Mouse (Mus musculus): Measurements from ENCODE around the gene Fbxl14. TPM values are rescaled to one million over a fixed set of nuclear protein-coding genes. Genes with fewer than 3 reads are reported as not detected.

Gene Fbxl14
- total and polyA plus RNA-seq, 3 experiments, result 58.1 to 65.4 TPM; not detected in 1

DNA sequence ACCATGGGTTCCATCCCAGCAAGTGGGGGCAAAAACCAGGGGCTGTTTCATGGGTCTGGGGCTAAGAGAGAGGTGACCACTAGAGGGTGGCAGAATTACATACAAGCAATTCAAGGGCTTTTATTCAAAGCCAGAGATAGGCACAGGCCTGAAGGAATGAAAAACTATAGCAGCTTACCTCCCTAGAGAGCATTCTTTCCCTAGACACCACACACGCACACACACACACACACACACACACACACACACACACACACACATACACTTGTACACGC lies 11.7 kb upstream of the Fbxl14 start (continued):
- TF ChIP-seq TCF12 (IDR thresholded peaks at IDR 0.05; ENCODE audit: low read depth, low read length), result no peak

DNA sequence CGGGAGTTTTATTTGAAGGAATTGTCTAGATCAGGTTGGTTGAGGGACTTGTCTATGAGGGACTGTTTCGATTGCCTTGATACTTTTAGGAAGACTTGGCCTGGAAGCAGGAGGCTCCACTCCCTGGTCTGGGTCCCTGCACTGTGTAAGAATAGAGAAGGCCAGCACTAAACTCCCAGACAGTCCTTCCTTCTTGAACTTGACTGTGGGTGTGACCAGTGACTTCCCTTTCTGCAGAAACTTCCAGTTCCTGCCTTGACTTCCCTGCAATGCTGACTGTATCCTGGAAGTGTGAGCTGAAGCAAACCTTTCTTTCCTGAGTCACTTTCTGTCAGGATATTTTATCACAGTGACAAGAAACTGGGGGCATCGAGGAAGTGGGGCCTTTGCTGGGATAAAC lies 8.7 kb upstream of the Fbxl14 start:
- Histone ChIP-seq H3K4me1 (ENCODE audit: control insufficient read depth in 1 of 2, insufficient read depth in 2 of 2, low read length in 2 of 2) (peaks cover 12 to 20% of the 10 kb centered on the region in 2 experiments), H3K36me3 (ENCODE audit: control insufficient read depth in 1 of 2, insufficient read depth in 2 of 2, low read length in 2 of 2) (peaks cover 0 to 19% of the 10 kb centered on the region in 2 experiments; a peak in 2 of 4 replicates), H3K9ac (ENCODE audit: control insufficient read depth, low read depth, low read length, poor library complexity, severe bottlenecking) (no peak overlapping the region), H3K27ac (ENCODE audit: control insufficient read depth, low read depth, low read length) (no peak overlapping the region), H3K79me2 (ENCODE audit: control insufficient read depth, insufficient read depth, low read length, poor library complexity) (no peaks in the 10 kb centered on the region), H3K27me3 (ENCODE audit: control insufficient read depth in 1 of 2, insufficient read depth in 2 of 2, low read length in 2 of 2) (no peaks in the 10 kb centered on the region), H3K4me3 (ENCODE audit: control insufficient read depth in 1 of 2, insufficient read depth in 1 of 2, low read depth in 2 of 2, low read length in 2 of 2) (no peak overlapping the region), H3K9me3 (replicated peaks; ENCODE audit: insufficient read depth, low read length) (no peaks in the 10 kb centered on the region)
- peak; percentile 50 for DNase-seq (ENCODE audit: low read depth, low spot score)
- TF ChIP-seq ZMIZ1 (IDR thresholded peaks at IDR 0.05; ENCODE audit: low read depth, low read length), result no peak
- 0 out of 4 replicates have a peak, but pooled peaks of 1 of the 2 experiments have one; percentile 13 for TF ChIP-seq EP300 (IDR thresholded peaks at IDR 0.05; ENCODE audit: low read depth in 1 of 2, low read length in 2 of 2)

DNA sequence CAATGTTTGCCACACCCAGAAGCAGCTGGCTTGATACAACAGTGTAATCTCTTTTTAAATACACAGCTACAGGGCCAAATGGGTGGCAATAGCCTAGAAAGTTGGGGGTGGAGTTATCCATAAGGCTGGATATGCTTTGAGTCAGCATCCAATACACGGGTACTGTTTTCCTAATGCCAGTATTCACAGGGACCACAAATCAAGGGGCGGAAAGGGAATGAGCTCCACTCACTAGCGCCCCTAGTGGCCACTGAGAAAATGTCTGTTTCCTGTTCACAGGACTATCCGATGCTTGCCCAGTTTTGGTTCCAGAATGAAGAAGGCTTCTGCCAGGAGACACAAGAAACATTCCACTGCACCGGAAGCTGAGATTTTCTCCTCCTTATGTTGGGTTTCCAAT lies 7.3 kb upstream of the Fbxl14 start:
- Histone ChIP-seq H3K79me2 (ENCODE audit: control insufficient read depth, insufficient read depth, low read length, poor library complexity) (no peaks in the 10 kb centered on the region), H3K27me3 (ENCODE audit: control insufficient read depth in 1 of 2, insufficient read depth in 2 of 2, low read length in 2 of 2) (no peaks in the 10 kb centered on the region), H3K4me3 (ENCODE audit: control insufficient read depth in 1 of 2, insufficient read depth in 1 of 2, low read depth in 2 of 2, low read length in 2 of 2) (peak overlapping the region; percentile 34 to 41; a peak in 3 of 4 replicates), H3K4me1 (ENCODE audit: control insufficient read depth in 1 of 2, insufficient read depth in 2 of 2, low read length in 2 of 2) (peaks cover 13 to 29% of the 10 kb centered on the region in 2 experiments), H3K36me3 (ENCODE audit: control insufficient read depth in 1 of 2, insufficient read depth in 2 of 2, low read length in 2 of 2) (peaks cover 0 to 26% of the 10 kb centered on the region in 2 experiments; a peak in 2 of 4 replicates), H3K9me3 (replicated peaks; ENCODE audit: insufficient read depth, low read length) (no peaks in the 10 kb centered on the region), H3K27ac (ENCODE audit: control insufficient read depth, low read depth, low read length) (no peak overlapping the region), H3K9ac (ENCODE audit: control insufficient read depth, low read depth, low read length, poor library complexity, severe bottlenecking) (no peak overlapping the region)
- peak; percentile 67 for DNase-seq (ENCODE audit: low read depth, low spot score)
- TF ChIP-seq POLR2AphosphoS2 (IDR thresholded peaks at IDR 0.05; ENCODE audit: low read length) (no peak), CTCF (IDR thresholded peaks at IDR 0.05 in 2 of 3, conservative IDR thresholded peaks at IDR 0.05 in 1 of 3; ENCODE audit: control insufficient read depth in 1 of 3, insufficient read depth in 1 of 3, low read depth in 2 of 3, low read length in 3 of 3, poor library complexity in 1 of 3, severe bottlenecking in 1 of 3) (peak; percentile 75 to 93 (median 75)), USF1 (IDR thresholded peaks at IDR 0.05; ENCODE audit: low read depth, low read length) (no peak)

DNA sequence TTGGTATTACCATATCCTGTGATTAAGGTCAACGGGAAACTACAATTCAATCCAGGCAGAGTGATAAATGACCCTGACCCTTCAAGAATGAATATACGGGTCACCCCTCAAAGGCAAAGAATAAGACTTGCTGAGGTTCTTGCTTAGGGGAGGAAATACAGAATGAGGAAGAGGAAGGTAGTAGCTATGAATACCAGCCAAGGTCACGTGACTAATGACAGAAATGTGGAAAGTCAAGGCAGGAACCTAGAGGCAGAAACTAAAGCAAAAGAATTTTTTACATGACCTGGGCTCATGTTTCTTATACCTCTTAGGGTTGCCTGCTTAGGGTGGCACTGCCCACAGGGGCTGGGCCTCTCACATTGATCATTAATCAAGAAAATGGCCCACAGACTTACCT lies 6.8 kb upstream of the Fbxl14 start:
- Histone ChIP-seq H3K4me1 (ENCODE audit: control insufficient read depth in 1 of 2, insufficient read depth in 2 of 2, low read length in 2 of 2) (peaks cover 13 to 35% of the 10 kb centered on the region in 2 experiments), H3K27ac (ENCODE audit: control insufficient read depth, low read depth, low read length) (peak overlapping the region; percentile 40)
- TF ChIP-seq USF2 (IDR thresholded peaks at IDR 0.05; ENCODE audit: borderline replicate concordance in 1 of 2, insufficient read depth in 1 of 2, low read depth in 1 of 2, low read length in 2 of 2) (peak; percentile 41 to 70; a peak in 3 of 4 replicates), USF1 (IDR thresholded peaks at IDR 0.05; ENCODE audit: low read depth, low read length) (peak; percentile 92), MAX (IDR thresholded peaks at IDR 0.05; ENCODE audit: low read length) (peak; percentile 44; the same call in 1 of the 2 replicates), E2F4 (IDR thresholded peaks at IDR 0.05; ENCODE audit: borderline replicate concordance, low read depth, low read length) (no peak), BHLHE40 (IDR thresholded peaks at IDR 0.05; ENCODE audit: borderline replicate concordance, low read depth, low read length) (peak; percentile 47; the same call in 1 of the 2 replicates), NRF1 (IDR thresholded peaks at IDR 0.05; ENCODE audit: insufficient read depth, low read depth, low read length, poor library complexity, severe bottlenecking) (no peak)

More for the DNA sequence above, 6.8 kb upstream of the Fbxl14 start:
- no peaks in the 10 kb centered on the region for H3K9me3 ChIP-seq (replicated peaks; ENCODE audit: insufficient read depth, low read length)
- peak; percentile 65 for DNase-seq (ENCODE audit: low read depth, low spot score)
- no peak overlapping the region for H3K9ac ChIP-seq (ENCODE audit: control insufficient read depth, low read depth, low read length, poor library complexity, severe bottlenecking)
- peaks cover 0 to 30% of the 10 kb centered on the region in 2 experiments; a peak in 2 of 4 replicates for H3K36me3 ChIP-seq (ENCODE audit: control insufficient read depth in 1 of 2, insufficient read depth in 2 of 2, low read length in 2 of 2)
- peaks cover 1% of the 10 kb centered on the region; the same call in 1 of the 2 replicates for H3K79me2 ChIP-seq (ENCODE audit: control insufficient read depth, insufficient read depth, low read length, poor library complexity)
- H3K4me3 ChIP-seq (ENCODE audit: control insufficient read depth in 1 of 2, insufficient read depth in 1 of 2, low read depth in 2 of 2, low read length in 2 of 2), result peak overlapping the region in 1 of 2 experiments; percentile 34; a peak in 2 of 4 replicates
- no peaks in the 10 kb centered on the region for H3K27me3 ChIP-seq (ENCODE audit: control insufficient read depth in 1 of 2, insufficient read depth in 2 of 2, low read length in 2 of 2)

All from MEL (cell line).